Mouse (Mus musculus): ENCODE data around the gene Gm45062.

DNA sequence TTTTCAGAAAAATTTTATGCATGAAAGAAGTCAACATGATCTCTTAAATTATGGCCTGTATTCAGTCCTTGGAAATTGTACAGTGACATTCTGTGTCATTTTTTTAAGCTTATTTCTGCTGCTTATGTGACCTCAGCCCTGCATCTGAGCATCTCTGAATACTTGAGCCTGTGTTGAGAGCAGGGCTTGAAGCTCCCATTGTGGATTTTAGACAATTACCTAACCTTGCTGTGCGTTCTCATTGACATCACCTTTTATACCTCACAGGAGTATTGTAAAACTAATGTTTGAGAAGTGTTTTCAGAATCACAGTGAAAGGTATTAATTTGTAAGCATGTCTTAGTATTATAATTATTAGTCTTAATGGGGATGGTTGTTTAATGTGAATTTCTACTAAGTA lies 140.5 kb downstream of the Gm45062 start:
- TF ChIP-seq GATA1 (IDR thresholded peaks at IDR 0.05; ENCODE audit: low read length) (no peak), TAL1 (IDR thresholded peaks at IDR 0.05; ENCODE audit: low read length) (no peak)

Measured in erythroblast, embryonic 14.5 days (primary cell).